Mouse (Mus musculus) left cerebral cortex, postnatal 10 days (tissue): ENCODE data around the gene F3. TPM values are rescaled to one million over a fixed set of nuclear protein-coding genes. Genes with fewer than 3 reads are reported as not detected.
"Not testable (repeated sequence)": the region's sequence is repeated elsewhere in the genome, so short reads cannot be mapped to it uniquely, and the experiment has no call there.

Experiments used
- DNase-seq, 2 experiments: peaks; one replicate each; pipeline ENCODE4 v3.0.0; 2021 to 2022; ENCODE audit warnings: low spot score in 2 of 2, mixed read lengths in 1 of 2; ENCODE audit errors: extremely low spot score in 1 of 2
- intact Hi-C: fragments of 180-260 bp; cut with DNase I; formaldehyde crosslinking; loops from one replicate; pipeline ENCODE4 v1.15.1; 2025
- total RNA-seq, 2 experiments: library from RNA; stranded (reverse); gene quantifications; 2 replicates each; pipeline ENCODE4 v1.2.3; 2021

Gene F3
- total RNA-seq, 2 experiments from 2014 or later = 30.0 to 38.5 TPM

- DNase-seq = no peak
- intact Hi-C loops = no loop called here
Observed at GRCm38 (mm10) chr3:121725651-121726050, 2.3 kb downstream of the F3 start.

GRCm38 (mm10) chr3:121729678-121730077 lies 6.3 kb downstream of the F3 start:
- intact Hi-C loops = no loop called here

DNA sequence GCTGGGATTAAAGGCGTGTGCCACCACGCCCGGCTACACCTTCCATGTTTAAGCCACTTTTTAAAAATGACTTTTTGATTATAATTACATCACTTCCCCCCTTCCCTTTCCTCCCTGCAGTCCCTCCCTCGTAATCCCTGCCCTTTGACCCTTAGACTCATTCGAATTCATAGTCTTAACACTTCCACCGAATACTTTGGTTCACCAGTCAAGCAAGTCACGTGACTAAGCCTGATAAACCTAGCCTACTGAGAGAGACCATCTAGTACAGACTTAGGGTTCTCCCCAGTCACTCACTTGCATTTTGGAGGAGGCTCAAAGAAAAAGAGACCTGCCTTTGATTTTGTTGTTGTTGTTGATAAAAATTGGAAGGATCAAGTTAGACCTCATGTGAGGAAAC lies 12.2 kb downstream of the F3 start:
- intact Hi-C loops = loop anchor here (5.0 kb wide), 1 partner anchor 98 kb away; no protein-coding TSS in a partner anchor

More at GRCm38 (mm10) chr3:121729678-121730077, 6.3 kb downstream of the F3 start:
- no peak for DNase-seq

GRCm38 (mm10) chr3:121736025-121736744 lies 12.8 kb downstream of the F3 start:
- DNase-seq = peak; percentile 84
- intact Hi-C loops = loop anchor here (2.0 to 5.0 kb wide), 2 partner anchors 99 to 187 kb away; no protein-coding TSS in a partner anchor

More for the DNA sequence above, 12.2 kb downstream of the F3 start:
- DNase-seq = no peak

DNA sequence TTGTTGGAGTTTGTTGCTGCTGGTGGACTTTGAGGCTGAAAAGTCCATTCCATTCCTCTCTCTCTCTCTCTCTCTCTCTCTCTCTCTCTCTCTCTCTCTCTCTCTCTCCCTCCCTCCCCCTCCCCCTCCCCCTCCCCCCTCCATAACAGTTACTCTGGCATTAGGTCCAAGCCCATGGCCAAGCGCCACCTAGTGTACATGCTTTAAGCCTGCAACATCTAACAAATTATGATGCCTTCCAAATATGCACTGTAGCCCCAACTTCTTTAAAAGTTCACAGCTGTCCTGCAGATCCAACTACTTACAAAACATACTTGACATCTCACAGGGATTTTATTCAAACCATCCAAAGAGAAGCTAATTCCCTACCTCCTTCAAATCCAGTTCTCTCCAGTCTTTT lies 14.1 kb downstream of the F3 start:
- peak in 1 of 2 experiments; percentile 70 for DNase-seq
- intact Hi-C loops = loop anchor here (2.0 to 5.0 kb wide), 2 partner anchors 100 to 189 kb away; no protein-coding TSS in a partner anchor

- intact Hi-C loops = loop anchor here (2.0 to 5.0 kb wide), 2 partner anchors 101 to 189 kb away; no protein-coding TSS in a partner anchor
- DNase-seq = no peak
Observed at GRCm38 (mm10) chr3:121737901-121738300, 14.6 kb downstream of the F3 start.

- intact Hi-C loops = loop anchor here (5.0 kb wide), 1 partner anchor 102 kb away; no protein-coding TSS in a partner anchor
- no peak for DNase-seq
Observed at GRCm38 (mm10) chr3:121738742-121739342, 15.5 kb downstream of the F3 start.

- intact Hi-C loops = loop anchor here (5.0 kb wide), 1 partner anchor 102 kb away; no protein-coding TSS in a partner anchor
- no peak for DNase-seq
Observed at GRCm38 (mm10) chr3:121739489-121740213, 16.3 kb downstream of the F3 start.

GRCm38 (mm10) chr3:121741186-121741848 lies 18.0 kb downstream of the F3 start:
- intact Hi-C loops = not testable (repeated sequence)

GRCm38 (mm10) chr3:121754319-121755090 lies 31.2 kb downstream of the F3 start:
- DNase-seq, intact Hi-C loops: not testable (repeated sequence)

More at GRCm38 (mm10) chr3:121741186-121741848, 18.0 kb downstream of the F3 start:
- not testable (repeated sequence) for DNase-seq

GRCm38 (mm10) chr3:121755152-121755551 lies 31.8 kb downstream of the F3 start:
- no peak for DNase-seq
- intact Hi-C loops = no loop called here

GRCm38 (mm10) chr3:121758373-121758772 lies 35.0 kb downstream of the F3 start:
- intact Hi-C loops = no loop called here
- no peak for DNase-seq

- intact Hi-C loops = loop anchor here (2.0 to 10.0 kb wide), 2 partner anchors 221 to 457 kb away; no protein-coding TSS in a partner anchor
Observed at GRCm38 (mm10) chr3:121762056-121762852, 38.9 kb downstream of the F3 start.

DNA sequence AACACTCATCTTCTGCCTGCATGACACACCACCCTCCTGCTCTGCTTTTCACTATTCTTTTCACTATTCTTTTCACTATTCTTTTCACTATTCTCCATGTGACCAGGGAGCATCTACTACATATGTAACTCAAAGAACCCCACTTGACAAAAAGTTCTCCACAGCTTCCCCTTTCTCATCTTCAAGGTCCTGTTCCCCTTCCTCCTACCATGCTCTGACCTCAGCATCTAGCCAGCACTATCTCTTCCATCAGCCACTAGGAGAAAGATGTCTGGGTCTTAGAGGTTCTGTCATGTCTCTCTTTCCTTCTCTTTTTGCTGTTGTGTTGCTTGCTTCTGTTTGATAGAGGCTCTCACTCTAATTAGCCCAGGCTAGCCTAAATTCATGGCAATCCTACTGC lies 42.7 kb downstream of the F3 start:
- intact Hi-C loops = loop anchor here (10.0 kb wide), 1 partner anchor 461 kb away; no protein-coding TSS in a partner anchor
- DNase-seq = no peak

More at GRCm38 (mm10) chr3:121762056-121762852, 38.9 kb downstream of the F3 start:
- no peak for DNase-seq

- no peak for DNase-seq
- intact Hi-C loops = loop anchor here (10.0 kb wide), 1 partner anchor 462 kb away; no protein-coding TSS in a partner anchor
Observed at GRCm38 (mm10) chr3:121766818-121767217, 43.5 kb downstream of the F3 start.

GRCm38 (mm10) chr3:121768770-121769169 lies 45.4 kb downstream of the F3 start:
- intact Hi-C loops = loop anchor here (10.0 kb wide), 1 partner anchor 464 kb away; no protein-coding TSS in a partner anchor
- DNase-seq = no peak

DNA sequence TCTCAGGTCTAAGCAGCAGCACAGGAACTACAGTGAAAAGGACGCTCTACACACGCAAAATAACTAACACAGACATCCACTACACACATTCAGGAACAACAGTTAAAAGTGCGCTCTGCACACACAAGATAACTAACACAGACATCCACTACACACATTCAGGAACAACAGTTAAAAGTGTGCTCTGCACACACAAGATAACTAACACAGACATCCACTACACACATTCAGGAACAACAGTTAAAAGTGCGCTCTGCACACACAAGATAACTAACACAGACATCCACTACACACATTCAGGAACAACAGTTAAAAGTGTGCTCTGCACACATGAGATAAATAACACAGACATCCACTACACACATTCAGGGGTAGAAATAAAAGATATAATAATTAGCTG lies 50.0 kb downstream of the F3 start:
- intact Hi-C loops, DNase-seq: not testable (repeated sequence)
